Mouse (Mus musculus) right cerebral cortex, postnatal 14 days (tissue): ENCODE data around the gene Rfesd.

ENCODE experiments used
- DNase-seq: peaks from one replicate; pipeline ENCODE4 v3.0.0; 2022

Rfesd gene

DNA sequence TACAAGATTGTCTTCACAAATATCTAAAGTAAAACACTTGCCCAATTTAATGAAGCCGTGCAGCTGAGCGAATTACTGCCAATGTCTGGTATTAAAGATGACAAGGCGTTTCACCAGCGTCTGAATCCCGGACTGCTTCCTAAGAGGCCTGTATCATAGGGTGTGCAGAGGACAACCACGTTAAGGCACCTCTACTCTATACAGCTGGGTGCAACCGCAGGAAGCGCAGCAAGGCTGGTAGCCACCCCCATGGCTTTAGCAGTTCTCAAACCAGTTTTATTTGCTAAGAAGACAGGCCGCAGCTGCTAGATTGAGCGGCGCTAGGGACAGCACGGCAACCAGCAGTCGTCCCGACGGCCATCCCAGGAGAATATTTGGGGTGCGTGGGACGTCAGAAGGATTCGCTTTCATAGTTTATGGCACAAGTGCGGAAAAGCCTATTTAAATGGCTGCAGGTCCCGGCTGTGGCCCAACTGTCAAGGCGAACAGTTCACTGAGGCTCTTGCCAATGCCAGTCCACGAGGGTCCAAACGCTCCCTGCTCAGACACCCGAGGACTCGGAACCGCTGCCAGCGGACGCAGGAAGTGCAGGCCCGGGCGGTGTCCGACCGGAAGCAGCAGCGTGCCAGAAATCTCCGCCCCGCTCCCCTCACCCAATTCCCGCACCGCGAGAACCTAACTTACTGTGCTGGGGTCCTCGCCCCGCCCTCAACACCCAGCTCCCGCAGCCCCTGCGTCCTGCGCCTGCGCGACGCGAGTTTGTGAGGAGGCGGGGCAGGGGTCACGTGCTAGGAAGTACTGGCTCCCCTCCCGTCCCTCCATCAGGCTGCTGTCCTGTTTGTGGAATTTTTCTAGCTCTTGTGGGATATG lies at the start of gene Rfesd:
Rfesd (minus strand) TSS at position 746 of the 870 bp plus-strand sequence.
- DNase-seq: peak; percentile 97

DNA sequence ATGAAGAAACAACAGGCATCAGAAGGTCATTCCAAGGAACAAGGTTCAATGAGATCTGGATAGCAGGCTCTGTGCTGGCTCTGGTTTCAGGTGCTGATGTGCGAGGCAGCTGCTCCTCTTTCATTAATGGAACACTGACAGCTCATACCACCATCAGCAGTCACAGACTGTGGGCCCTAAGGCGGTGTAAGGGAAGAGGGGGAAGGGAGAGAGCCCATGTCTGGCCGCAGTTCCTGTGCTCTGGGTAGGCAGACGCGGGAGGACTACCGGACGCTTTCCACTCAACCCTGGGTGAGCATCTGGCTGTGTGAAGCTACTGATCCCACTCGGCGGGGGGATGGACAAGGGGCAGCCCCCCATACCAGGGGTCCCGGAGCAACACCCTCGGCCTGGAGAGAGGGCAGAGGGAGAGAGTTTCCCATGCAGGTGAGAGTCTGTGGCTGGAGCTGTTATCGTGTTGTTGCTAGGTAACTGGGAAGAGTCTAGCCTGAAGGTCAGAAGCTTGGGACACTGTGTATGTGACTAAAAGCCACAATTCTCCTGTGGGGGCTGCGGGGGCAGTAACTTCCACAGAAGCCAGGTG lies 45.9 kb upstream of the Rfesd start:
- DNase-seq: no peak

DNA sequence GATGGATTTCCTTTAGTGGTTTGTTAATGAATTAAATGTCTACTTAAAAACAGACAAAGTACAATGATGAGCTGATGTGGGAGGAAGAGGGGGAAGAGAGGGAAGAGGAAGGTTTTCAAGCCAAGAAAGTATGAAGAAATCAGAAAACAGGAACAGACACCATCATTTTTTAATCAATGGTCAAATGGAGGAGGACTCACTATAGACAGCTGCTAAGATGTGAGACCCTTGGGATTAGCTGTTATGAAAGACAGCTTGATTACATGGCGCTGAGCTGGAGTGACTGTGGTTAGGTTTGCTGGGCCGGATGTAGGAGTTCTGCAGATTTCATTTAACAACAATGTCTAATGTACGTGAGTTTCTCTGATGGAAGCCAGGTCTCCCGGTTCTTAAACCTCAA lies 45.0 kb upstream of the Rfesd start:
- DNase-seq: no peak

DNA sequence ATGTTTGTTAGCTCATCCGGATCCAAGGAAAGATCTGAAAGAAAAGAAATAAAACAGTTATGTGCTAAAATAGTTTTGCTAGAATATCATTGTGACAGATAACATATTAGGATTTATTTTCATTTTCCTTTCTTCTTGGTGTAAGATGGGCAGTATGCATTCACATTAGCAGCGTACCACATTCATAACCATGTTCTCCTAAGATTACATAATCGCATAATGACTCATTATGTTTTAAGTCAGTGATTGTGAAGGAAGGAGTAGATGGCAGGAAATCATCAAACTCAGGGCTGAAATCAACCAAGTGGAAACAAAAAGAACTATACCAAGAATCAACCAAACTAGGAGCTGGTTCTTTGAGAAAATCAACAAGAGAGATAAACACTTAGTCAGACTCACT lies 44.0 kb upstream of the Rfesd start:
- DNase-seq: no peak

DNA sequence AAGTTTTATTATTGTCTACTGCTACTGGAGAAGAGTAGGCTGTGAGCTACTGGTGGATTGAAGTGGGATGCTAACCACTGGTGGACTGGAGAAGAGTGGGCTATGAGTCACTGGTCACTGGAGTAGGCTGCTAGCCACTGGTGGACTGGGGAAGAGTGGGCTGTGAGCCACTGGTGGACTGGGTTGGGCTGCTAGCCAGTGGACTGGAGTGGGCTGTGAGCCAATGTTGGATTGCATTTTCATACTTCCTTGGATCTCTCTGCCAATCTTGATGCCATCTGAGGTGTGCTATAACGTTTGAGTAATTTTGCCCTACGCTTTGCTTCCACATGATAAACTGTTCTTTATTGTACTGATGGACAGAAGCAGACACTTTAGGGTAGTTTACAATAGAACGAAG lies 43.6 kb upstream of the Rfesd start:
- no peak for DNase-seq

DNA sequence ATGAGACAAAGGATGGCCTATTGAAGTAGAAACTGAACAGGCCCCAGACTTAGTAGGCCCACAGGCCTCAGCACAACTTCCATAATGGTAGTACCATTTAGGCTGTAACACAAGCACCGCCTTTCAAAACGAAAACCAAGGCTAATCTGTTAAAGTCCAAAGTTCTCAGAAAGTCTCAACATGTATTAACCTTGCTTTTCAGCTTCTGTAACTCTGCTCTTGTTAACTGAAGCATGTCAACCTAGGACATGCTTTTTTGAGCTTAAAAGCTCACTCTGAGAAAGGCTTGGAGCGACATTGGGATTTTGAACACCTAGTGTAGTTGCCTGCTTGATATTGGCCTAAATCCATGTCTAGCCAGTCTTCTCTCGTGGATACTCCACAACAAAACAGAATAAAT lies 41.1 kb upstream of the Rfesd start:
- DNase-seq: no peak

DNA sequence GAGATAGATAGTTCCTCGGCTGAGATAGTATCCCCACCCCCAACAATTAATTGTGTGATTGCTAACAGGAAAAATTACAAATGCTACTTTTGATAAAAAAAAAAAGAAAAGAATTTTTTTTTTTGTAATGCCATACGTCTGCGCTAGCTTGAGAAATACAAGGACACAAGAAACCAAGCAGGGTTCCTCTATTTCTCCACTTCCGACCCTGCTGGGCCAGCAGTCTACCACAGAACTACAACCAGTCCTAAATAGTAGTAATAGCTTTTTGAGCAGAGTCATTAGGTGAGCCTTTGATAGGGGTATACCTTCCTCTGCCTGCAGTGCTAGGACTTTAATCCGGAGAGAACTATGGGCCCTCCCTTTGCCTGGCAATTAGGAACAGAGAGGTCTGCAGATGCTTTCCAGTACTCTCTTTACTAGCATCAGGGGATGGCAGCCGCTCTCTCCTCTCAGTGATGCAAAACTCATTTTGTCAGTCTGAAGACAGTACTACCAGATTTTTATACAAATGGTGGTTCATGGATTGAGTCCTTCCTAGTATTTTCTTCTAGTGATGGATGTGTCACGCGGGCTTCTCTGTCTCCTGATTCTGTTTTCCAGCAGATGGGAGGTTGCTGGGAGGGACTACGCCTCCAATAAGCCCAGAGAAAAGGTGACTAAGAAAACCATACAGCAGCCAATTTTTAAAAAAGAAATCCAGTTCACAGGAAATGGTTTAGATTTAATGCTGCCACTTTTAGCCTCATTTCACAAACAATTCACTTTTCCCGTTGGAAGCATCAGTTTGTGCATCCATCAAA lies 38.9 kb upstream of the Rfesd start:
- no peak for DNase-seq

DNA sequence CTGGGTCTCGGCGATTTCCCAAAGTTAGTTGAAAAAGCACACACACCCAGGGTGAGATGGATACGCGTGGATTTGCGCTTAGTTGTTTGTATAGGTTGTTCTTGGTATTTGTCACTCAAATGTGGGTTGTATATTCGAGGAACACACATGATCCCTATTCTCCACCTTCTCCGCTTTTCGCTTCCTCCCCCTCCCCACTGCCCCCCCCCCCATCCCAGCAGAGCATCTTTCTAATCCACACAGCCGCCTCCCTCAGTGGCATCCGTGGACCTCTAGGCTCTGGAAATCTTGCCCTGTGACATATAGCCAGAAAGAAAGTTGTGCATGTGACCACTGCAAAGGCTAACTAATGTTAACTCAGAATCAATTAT lies 38.4 kb upstream of the Rfesd start, which contains the start of gene Gpr150:
Gpr150 (minus strand) TSS at position 101 of the 371 bp plus-strand sequence.
- DNase-seq: no peak

DNA sequence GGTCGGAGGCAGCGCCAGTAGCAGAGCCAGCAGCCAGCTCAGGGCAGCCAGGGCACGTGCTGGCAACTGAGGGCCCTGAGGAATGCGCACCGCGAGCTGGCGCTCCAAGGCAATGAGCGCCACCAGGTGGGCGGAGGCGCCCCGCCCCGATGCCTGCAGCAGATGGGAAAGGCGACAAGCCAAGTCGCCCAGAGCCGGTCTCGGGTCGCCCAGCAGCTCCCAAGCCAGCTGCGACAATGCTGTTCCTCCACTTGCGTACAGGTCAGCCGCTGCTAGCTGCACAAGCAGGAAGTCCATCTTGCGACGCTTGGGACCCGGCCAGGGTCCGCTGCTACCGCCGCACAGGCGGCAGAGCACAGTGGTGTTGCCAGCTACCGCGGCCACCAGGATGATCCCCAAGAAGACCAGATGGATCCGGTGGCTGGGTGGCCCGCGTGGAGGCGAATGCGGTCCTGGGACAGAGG lies 37.8 kb upstream of the Rfesd start:
- DNase-seq: peak; percentile 66

DNA sequence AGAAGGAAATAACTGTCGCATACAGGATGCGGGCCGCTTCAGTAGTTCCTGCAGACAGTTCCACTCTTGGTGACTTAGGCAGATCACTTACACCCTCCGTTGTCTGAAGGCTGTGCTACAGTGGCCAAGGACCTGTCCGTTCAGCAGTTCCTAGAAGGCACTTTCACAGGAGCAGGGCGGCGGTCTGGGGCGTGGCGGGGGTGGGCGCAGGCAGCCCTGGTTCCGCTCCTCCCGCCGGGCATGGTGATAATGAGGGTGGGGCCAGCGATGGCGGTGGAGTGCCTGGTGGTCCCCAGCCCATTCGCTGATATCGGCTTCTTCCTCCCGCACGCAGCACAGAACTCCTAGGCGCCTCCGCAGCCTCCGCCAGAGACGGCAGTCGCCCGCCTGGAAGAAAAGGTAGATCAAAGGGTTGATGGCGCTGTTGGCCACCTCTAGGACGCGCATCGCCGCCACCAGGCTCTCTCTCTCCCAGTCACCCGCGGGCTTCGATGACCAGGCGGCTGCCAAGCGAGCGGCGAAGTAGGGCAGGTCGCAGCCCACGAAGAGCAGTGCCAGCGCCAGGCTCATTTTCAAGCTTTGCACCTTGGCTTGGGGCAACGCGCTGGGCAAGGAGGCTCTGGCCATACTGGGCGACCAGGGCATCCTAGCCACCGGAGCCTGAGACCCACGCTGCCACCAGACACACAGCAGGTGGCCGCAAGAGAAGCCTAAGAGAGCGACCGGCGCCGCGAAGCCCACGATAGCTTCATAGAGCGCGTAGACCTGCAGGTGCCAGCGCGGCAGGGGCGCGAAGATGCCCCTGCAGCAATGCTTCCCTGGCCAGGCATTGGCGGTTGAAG lies 37.1 kb upstream of the Rfesd start:
- DNase-seq: peak; percentile 24

DNA sequence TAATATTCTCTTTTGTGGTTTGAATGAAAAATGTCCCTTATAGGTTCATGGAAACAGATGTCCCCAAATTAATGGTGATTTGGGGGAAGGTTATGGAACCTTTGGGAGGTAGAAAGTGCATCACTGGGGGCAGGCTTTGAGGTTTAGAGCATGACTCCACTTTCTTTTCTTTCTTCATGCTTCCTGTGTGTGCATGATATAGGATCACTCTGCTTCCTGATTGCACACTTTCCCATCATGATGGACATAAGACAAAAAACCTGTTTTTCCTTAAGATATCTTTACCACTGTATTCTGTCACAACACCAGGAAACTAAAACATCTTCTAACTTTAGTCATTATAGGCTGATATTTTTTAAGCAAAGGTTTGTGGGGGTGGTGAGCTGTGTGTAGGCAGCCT lies 26.5 kb upstream of the Rfesd start:
- DNase-seq: no peak

DNA sequence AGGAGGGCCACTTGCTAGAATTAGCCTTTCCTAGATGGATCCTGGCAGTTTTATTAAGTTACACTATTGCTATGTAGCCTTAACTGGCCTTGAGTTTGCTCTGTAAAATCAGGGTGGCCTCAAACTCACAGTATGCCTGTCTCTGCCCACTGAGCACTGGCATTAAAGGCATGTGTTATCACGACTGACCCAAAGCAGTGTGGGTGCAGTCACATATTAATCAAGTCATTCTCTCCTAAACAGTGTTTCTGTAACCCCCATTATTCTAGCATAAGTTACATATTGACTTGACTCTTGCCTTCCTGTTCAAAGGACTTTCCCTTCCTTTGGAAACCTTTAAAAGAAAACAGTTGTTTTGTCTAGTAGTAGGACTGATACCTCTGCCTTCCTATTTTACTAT lies 23.9 kb upstream of the Rfesd start:
- DNase-seq: no peak

DNA sequence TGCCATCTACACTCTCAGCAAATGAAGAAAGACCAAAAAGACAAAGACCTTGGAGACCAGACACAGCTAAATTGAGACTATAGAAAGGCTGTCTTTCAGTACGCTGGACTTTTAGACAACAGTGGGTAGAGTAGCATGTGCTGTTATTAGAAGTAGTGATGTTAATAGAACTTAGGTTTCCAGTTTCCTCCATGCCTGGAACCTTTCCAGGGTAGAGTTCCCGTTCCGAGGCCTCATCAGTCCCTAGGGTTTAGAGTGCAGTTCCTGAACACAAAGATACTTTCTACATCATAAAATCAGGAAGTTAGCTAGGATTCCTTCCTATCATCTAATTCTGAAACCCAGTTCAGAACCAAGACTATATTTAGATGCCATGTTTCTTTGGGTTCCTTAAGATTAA lies 6.1 kb upstream of the Rfesd start:
- DNase-seq: no peak

DNA sequence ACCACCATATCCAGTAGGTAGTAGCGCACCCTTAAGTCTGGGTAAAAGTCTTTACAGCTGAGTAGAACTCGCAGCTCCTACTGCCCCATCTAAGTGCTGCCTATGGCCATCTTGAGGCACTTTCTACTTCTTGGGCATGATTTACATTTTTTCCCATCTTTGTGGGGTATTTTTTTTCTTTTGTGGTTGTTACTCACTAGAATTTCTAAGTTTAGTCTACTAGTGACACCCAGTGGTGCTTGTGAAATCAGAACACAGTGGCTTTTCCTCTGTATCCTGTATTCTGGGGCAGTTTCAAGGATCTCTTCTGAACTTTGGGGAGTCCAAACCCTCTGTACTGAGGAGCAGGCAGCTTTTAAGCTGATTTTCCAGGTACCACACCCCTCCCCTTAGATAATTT lies 3.3 kb upstream of the Rfesd start:
- no peak for DNase-seq

DNA sequence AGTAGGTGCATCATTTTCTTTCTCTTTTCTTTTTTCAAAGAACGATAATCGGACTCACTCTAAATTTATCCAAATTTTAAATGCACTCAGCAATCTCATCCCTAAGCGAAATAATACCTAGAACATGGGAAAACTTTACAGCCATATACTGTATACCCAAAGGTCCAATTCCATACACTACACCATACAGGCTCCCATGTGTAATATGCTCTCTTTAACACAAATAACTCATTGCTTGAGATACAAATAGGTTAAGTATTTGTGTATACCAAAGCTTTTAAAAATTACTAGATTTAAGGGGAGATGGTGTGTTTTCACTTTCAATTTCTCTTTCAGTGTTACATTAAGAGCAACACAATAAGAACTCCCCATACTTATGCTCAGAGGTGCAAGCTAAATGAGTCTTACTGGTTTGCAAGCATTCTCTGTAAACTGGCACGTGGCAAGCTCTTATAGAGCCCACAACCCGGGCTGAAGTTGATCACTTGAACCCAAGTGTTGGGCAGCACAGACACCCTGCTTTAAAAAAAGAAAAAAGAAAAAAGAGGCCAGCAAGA lies 403 bp upstream of the Rfesd start:
- no peak for DNase-seq

DNA sequence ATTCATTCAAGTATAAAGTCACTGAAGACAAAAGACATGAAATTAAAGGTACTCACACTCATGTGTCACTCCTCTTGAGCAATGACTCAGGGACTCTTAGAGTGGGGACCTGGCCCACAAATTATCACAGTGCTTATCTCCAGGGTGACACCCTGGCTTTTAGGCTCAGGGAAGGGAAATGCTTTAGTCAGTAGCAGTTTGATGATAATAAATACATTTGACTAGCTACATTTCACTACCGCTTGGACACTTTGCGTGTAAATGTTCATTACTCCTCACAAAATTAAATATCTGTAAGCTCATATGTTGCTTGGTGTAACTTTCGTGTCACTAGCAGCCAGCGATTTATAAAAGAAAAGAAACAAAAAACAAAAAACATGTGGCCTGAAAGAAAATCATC lies 1.1 kb downstream of the Rfesd start:
- DNase-seq: no peak

DNA sequence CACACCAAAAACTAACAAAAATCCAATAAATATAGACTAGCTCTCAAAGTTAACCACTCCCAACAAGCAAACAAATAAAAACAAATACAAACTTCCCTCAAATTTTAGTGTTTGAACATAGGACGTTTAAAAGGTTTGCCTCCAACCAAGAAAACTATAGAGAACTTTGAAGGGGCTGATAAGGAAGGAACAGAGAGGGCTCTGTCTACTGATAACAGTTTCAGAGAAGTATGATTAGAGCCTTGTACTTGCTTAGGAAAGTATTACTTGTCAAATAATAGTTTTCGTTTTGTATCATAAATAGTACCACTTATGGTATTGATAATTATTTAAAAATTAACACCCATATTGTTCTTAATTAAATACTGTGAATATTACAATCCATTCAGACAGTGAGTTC lies 4.0 kb downstream of the Rfesd start:
- DNase-seq: no peak

DNA sequence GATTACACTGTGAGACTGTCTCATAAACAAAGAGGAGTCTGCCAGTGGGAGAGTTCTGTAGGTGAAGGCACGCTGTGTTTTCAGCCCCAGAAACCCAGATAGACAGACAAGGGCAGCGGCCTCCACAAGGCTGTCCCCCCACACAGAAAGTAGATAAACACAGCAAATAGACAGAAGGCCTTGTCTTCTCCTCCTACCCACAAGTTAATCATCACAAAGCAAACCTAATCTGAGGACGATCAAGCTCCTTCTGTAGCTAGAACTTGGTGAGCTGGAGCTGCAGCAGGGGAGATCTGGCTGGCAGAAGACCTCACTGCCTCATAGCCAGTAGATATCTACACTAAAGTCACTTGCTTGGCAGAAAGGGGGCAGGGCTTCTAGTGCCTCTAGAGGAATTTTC lies 15.2 kb downstream of the Rfesd start:
- DNase-seq: no peak

DNA sequence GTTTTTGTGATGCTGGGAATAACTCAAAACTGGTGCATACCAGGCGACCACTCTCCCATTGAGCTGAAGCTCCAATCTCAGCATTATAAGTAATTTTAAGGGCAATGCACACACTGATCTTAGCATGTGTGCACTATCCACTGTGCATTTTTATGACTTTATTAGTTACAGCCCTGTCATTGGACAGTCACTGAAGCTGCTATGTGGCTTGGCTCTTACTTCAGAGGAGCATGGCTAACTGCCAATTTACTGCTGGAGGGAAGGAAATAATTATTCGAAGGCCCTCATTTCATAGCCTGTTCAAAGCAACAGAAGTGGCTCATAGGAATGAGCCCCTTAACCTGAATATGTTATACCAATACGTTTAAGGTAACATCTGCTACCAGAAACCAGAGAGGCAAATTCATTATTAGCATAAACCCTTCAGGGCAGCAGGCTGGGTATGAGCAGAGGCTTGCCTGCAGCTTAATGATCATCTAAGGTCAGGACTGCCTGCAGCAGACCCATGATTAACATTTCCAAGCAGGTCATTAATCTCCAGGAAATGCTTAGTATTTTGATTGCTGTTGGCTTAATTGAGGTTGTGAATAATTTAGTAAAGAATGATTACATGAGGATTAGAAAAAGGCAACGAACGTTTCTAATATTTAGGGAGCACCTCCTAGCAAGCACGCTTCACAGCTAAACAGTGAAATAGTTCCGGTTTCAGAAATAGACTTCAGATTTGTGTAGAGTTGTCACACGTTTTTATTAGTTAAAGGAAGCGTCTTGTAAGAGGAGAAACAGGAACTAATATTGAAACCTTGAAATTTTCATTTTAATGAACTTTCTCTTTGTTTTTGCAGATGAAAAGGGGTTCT lies 26.1 kb downstream of the Rfesd start:
- no peak for DNase-seq

DNA sequence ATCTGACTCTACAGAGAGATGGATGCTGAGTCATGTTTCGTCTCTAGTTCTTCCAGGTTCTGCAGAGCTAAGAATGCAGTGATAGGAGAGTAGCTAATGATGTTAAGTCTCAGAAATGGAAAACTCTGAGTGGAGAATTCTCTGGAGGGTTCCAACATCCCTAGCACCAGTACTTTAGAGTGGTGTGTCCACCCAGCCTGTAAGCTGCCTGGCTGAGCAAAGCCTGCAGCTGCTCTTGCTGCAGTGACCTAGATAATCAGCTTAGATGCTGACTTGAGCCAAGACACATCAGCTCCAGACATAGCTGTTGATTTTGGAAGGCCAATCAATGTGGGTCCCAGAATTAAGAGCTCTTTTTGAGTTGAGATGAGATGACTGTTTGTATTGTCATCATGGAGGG lies 30.4 kb downstream of the Rfesd start:
- DNase-seq: no peak

DNA sequence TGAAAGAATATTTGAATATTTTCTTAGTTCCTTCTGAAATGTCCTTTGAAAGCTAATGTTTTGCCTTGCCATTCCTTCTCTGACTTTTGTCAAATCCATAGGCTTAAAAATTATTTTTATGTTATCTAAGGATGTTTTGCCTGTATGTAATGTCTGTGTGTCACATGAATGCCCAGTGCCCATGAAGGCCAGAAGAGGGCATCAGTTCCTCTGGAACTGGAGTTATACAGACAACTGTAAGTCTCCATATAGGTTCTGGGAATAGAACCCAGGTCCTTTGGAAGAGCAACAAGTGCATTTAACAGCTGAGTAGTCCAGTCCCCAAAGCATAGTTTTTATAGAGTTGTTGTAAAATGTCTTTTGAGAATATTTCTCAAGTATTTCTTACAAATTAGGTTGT lies 36.6 kb downstream of the Rfesd start:
- DNase-seq: no peak

DNA sequence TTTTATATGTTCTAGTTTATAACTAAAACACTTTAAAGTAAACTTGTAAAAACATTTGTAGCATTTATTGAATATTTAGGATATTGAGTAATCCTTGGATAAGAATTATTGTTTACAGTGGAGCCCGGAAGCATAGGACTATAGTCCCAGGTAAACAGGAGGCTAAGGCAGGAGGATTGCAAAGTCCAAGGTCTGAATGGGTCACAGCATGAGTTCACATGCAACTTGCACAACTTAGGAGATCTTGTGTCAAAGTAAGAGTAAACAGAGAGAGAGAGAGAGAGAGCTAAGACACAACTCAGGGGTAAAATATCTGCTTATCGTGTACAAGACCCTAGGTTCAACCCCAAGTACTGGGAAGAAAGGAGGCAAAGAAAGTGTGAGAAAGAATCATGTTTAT lies 41.9 kb downstream of the Rfesd start:
- DNase-seq: no peak
